Mouse (Mus musculus): ENCODE results near the gene Thoc2.
"Not testable (repeated sequence)": the region's sequence is repeated elsewhere in the genome, so short reads cannot be mapped to it uniquely, and the experiment has no call there.

The Thoc2 gene

DNA sequence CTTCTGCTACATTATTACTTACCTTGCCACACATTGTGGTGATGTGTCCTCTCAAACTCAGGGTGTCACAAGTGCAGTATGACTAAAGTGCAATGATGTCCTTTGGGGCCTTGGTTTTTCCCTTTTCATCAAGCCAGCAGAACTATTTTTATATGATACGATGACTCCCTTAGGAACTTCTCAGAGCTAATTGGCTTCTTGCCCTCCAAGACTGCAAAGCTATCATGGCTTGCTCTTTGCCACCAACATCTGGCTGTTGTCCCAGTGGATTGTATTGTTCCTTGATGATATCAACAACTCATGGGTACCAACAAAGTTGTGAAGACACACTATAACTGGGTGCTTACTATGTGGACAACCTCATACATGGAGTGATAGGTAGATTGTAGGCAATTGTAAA lies at the start of gene Thoc2:
Gene Thoc2, minus strand, starts transcription at position 101 of the 400 bp plus-strand sequence.
- in situ Hi-C loops (cut with MseI, MboI): no loop called here

DNA sequence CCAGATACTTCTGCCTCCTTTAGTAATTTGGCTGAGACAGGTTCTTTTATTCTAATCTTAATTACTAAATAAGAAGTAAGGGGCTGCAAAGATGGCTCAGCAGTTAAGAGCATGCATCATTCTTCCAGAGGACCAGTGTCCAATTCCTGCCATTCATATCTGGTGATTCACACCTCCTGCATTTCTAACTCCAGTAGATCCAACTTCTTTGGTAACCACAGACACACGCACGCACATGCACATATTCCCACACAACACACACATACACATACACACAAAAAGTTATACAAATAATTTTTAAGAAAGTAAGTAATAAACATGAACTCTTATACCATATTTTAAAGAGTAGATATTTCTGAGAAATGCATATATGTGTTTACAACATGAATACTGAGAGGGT lies 49.6 kb upstream of the Thoc2 start:
- in situ Hi-C loops (cut with MseI, MboI): no loop called here

DNA sequence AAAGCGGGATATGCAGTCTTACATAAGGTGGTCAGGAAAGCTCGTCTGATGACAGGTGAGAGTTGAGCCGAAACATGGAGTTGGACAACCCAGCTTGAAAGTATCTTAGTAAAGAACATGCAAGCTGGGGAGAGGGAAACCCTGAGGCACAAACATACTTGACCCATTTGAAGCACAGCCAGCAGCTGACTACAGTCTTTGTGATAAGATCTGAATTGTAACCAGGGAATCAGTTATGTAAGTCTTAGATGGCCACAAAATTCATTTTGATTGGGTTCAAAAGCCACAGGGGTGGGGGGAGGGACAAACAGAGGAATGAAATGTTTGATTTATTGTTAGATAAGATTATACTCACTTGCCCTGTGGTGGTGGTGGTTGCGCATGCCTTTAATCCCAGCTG lies 48.9 kb upstream of the Thoc2 start:
- in situ Hi-C loops (cut with MseI, MboI): no loop called here

DNA sequence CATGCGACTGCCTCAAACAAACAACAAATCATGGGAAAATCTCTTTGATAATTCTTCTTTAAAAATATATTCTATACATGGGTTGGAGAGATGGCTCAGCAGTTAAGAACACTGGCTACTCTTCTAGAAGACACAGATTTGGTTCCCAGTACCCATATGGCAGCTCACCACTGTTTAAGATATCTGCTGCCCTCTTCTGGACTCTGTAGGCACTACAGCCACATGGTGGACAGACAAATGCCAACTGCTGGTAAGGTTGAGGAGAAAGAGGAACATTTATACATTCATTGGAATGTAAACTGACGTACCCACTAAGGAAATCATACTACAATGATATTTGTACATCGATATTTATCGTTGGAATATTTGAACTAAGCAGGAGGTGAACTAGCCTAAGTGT lies 36.7 kb upstream of the Thoc2 start:
- in situ Hi-C loops (cut with MseI, MboI): no loop called here

DNA sequence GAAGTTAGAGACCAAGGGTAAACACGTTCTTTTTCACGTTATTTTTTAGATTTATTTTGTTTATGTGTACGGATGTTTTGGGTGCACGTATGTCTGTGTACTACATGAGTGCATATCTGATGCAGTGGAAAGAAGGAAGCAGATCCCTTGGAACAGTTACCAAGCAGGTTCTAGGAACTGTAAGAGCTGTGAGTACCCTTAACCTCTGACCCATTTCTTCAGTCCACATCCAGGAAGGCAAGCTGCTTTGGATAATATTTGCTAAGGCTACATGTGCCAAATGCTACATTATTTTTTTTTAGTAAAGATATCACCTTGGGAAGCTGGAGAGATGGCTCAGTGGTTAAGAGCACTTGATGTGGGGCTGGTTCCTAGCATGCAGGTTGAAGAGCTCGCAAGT lies 21.4 kb upstream of the Thoc2 start:
- in situ Hi-C loops (cut with MseI, MboI): no loop called here

DNA sequence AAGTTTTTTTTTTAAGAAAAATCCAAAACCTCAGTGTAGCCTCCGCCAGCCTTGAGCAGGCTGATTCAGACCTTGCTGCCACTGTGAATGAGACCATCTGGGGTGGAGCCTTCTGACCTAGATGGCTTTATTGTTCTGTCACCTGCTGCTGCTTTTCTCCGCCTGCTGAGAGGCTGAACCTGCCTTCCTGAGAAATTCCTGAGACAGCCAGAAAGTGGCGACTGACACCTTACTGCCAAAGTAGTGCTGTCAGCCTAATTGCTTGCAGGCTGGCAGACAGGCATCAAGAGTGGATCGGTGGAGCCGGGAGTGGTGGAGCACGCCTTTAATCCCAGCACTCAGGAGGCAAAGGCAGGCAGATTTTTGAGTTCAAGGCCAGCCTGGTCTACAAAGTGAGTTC lies 11.3 kb upstream of the Thoc2 start:
- in situ Hi-C loops (cut with MseI, MboI): not testable (repeated sequence)

DNA sequence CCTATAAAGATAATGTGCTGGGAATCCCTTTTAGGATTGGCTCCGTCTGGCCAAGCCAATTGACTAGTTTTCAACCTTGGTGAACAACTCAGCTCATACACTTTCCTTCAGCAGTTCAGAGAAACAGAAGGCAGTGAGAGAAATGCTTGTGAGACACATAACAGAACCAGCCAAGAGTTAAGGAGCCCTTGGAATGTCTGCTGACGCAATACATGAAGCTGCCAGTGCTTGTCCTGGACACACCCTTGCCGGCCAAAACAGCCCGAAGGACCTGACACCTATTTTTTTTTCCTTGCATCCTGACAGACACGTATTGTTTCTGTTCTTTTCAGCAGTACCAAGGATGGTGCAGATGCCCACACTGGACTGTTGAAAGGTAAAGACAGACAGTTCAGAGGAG lies 4.2 kb upstream of the Thoc2 start:
- in situ Hi-C loops (cut with MseI, MboI): no loop called here

DNA sequence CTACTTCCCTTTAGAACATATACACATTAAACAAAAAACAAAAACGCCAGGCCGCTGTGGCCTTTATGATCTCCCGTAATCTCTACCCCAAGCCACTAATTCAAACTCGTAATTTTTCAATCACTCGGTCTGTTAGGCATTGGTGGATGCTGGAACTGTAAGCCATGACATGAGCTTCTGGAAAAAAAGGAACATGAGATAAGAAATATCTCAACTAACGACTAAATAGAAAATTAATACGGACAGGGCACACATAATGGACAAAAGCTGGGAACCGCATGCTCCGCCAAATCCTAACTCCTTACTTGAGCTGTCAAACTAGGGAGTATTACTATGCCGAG lies 8.4 kb downstream of the Thoc2 start:
- in situ Hi-C loops (cut with MseI, MboI): no loop called here

DNA sequence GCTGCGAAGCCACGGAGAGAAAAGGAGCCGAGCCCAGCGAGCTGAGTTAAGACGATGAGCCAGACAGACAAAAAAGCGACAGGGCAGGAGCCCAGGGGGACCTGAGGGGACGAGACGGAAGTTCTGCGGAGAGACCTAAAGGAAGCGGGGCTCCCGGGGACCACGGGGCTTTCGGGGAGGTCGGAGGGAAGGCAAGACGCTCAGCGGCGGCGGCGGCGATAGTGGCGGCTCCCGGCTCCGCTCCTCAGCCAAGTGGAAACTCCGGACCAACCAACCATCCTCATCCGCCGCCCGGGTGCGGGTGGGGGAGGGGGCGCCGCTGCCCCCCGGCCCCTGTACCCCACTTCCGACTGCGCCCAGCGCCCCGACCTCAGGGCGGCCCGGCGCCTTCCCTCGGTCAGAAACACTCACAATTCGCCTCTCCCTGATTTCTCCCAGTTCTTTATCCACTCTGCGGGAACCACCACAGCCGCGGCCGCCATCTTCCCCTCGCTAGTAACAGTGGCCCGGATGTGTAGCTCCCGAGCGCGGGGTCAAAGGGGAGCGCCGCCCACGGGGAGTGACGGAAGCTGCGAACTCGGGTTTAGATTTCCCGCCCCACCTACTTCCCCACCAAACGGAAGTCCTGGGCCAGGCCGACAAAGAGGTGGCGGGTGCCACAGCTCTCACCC lies 8.9 kb downstream of the Thoc2 start:
- in situ Hi-C loops (cut with MseI, MboI): no loop called here

DNA sequence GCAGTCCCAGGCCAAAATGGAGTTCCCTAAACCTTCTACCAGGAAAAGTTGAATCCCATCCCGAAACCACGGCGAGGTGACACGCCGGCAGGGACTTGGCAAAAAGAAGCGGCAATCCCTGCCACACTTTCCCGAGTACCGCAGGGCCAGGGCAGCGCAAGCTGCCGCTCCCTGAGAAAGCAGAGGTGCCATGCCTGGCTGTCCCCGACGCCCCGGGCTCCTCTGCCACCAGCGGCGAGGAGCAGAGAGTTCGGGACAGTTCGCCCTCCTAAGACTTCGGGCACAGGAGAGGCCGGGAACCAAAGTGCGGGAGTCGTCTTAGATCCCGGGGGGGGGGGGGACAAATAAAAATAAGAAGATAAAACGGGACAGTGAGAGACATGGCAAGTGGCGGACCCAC lies 9.5 kb downstream of the Thoc2 start:
- in situ Hi-C loops (cut with MseI, MboI): no loop called here

DNA sequence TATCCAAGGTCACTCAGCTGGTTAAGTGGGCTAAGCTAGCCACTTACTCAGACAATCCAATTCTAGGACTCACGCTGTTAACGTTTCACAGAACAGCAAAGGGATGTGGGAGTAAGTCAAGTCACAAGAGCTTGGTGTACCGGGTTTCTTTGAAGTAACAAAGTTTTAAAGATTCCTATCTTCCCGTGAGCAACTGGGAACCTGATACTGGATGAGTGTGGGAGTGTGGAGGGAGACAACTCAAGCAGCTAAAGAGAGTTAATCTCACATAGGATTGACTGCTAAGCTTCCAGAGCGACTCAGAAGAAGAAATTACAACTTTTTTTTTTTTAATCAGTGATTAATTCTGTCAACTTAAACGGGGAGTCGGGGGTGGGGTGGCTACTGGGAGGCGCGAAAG lies 10.0 kb downstream of the Thoc2 start:
- in situ Hi-C loops (cut with MseI, MboI): no loop called here

DNA sequence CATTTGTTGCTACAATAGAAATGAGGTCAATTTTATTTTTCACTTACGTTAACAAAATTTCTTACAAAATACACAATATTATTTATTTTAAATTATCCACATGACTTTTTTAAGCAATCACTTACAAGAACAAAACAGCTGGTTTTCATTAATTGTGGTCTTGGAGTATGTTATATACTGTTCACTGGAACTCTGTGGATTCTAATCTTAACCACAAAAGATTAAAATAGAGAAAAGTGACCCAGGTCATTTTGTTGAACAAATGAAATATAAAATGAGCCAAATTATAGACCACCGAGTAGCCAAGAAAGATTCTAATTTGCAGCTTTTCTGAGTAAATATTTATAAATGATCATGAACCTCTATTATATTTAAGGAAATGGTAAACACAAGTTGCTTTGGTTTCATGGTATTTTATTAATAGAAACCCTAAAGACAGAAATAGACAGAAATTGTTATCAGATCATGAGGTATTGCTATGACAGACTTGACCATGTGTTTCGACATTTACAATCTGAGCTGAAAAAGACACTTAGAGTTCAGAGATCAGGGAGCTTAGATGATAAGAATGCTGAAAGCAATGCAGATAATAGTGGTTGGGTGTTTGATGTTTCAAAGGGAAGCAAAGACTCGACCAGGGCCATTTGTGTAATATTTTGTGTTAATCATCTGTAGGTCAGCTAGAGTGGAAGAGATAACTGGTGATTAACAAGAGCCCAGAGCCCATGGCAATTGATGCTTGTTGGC lies 35.5 kb downstream of the Thoc2 start:
- in situ Hi-C loops (cut with MseI, MboI): no loop called here

DNA sequence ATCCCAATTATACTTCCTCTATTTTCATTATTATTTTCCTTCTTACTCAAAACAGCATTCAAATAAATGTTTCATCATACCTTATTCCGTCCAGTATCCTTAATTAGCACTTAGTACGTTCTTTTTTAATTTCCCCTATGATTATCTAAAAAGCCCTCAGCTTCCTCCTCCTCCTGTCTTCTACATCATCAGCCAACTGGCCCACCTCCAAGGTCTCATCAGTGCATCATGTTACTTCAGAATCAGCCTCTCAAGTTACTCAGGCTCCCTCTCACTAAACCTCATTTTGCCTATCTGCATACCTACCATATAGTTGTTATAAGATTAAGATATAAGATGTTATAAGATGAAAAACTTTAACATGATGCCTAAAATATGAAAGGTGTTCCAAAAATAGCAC lies 43.9 kb downstream of the Thoc2 start:
- in situ Hi-C loops (cut with MseI, MboI): no loop called here

DNA sequence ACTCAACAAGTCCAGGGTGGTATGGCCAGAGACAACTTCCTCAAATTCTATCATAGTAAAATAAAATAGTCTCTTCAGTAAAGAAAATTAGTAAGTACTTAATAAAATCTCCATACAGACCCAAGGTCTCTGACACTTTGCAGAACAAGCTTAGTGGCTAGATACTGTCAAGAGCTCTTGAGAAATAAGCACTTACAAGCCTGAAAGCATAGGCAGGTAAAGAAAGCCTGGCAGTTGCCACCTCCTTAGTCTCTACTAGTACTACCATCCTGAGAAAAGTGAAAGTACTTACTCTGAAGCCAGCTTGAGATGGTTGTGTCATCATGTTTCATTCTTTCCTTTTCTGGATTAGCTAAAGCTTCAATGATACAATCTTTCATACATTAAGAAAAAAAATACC lies 82.7 kb downstream of the Thoc2 start:
- in situ Hi-C loops (cut with MseI, MboI): no loop called here

DNA sequence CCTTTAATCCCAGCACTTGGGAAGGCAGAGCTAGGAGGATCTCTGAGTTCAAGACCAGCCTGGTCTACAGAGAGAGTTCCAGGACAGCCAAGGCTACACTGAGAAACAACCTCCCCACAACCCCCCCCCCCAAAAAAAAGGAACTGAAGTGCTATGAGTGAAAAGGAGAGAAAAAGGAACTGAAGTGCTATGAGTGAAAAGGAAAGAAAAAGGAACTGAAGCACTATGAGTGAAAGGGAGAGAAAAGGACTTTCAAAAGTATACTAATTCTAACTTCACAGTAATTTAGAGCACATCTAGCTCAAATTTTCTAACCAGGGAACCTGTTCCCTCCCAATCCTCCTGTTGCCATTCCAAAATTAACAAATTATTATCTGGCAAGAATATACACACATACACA lies 114.9 kb downstream of the Thoc2 start:
- in situ Hi-C loops (cut with MseI, MboI): no loop called here

DNA sequence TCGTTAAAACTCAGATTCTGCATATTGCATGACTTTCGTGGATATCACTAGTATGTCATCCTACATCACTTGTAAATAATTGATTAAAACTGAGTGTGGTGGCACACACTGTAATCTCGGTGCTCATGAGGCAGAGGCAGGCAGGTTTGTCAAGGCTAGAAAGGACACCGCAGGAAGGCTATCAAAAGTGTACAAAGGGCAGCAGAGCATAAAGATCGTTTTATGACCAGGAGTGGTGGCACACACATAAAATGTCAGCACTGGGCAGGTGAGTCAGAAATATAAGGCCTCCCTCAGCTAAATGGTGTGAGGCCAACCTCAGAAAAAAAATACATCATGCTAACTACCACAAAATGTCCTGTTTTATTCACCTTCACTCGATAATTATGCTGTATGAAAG lies 127.2 kb downstream of the Thoc2 start:
- in situ Hi-C loops (cut with MseI, MboI): no loop called here
